ENCODE assay signal across 8 mouse cellular contexts in genomic region chr14:60513560-60513959, GRCm38 (mm10).
A peak's percentile ranks its signal among the peaks of the same experiment; 100 is the strongest.
DNase-seq lines count a peak whose midpoint lies in the region; TF ChIP-seq lines count a peak whose summit lies in the region.
"Had no signal": no experiment of that assay in that cellular context is flagged by ENCODE, and none has a peak within 500 bp of the region (broad histone marks: within the 10 kb centered on the region; RNA-seq: fewer than 3 reads in every experiment).

No protein-coding gene starts in this region.

- H3K9ac ChIP-seq in ES-E14 (ENCODE audit: insufficient read depth, low read depth, low read length, poor library complexity, severe bottlenecking): no peak overlapping the region
- H3K9ac ChIP-seq: limb, embryonic 13.5 days had no signal

- H3K4me3 ChIP-seq in ES-E14 (ENCODE audit: insufficient read depth in 1 of 2, low read depth in 1 of 2, low read length in 2 of 2, poor library complexity in 1 of 2, severe bottlenecking in 1 of 2): no peak overlapping the region
- H3K4me3 ChIP-seq: limb, embryonic 13.5 days had no signal

- H3K27ac ChIP-seq in ES-E14 (ENCODE audit: insufficient read depth, low read depth, low read length, poor library complexity, severe bottlenecking): no peak overlapping the region
- H3K27ac ChIP-seq: limb, embryonic 13.5 days had no signal

- no peaks in the 10 kb centered on the region for H3K9me3 ChIP-seq in ES-E14 (ENCODE audit: control insufficient read depth, insufficient read depth, low read depth, low read length)
- H3K9me3 ChIP-seq: limb, embryonic 13.5 days had no signal

- no peaks in the 10 kb centered on the region for H3K4me1 ChIP-seq in ES-E14 (ENCODE audit: control insufficient read depth in 2 of 2, insufficient read depth in 2 of 2, low read length in 2 of 2, poor library complexity in 1 of 2)

- peak; percentile 71; the same call in 1 of the 2 replicates for TF ChIP-seq CTCF in brain, embryonic 14.5 days (IDR thresholded peaks at IDR 0.05; ENCODE audit: borderline replicate concordance, extremely low read depth, insufficient read depth, insufficient read length)

- no peaks in the 10 kb centered on the region for H3K36me3 ChIP-seq in ES-E14 (ENCODE audit: control insufficient read depth, insufficient read depth, low read length, poor library complexity, severe bottlenecking)
- H3K36me3 ChIP-seq: limb, embryonic 13.5 days had no signal

- DNase-seq in layer of hippocampus, postnatal 10 days (ENCODE audit: low spot score in 2 of 2): peak; percentile 36 to 52
- DNase-seq in layer of hippocampus, adult 9-11 months: no peak
- DNase-seq in ES-E14 (ENCODE audit: low read depth, low spot score): peak; percentile 51
- DNase-seq in brain, embryonic 14.5 days (ENCODE audit: low read depth): peak; percentile 80
- DNase-seq in induced T-regulatory cell, adult 2 months (ENCODE audit: low read depth): peak; percentile 74
- peak; percentile 77 for DNase-seq in retina, embryonic 14.5 days (ENCODE audit: low spot score)
- no peak for DNase-seq in adrenal gland, postnatal 25 days

- in situ Hi-C loops in ES-E14 (cut with MboI; ENCODE audit: low sequenced_read_pairs in 2 of 2, unreplicated experiment in 2 of 2): loop anchor here (10.0 to 25.0 kb wide), 2 partner anchors 181 to 574 kb away; no protein-coding TSS in a partner anchor

- no peak for TF ChIP-seq POLR2A in brain, embryonic 14.5 days (IDR thresholded peaks at IDR 0.05; ENCODE audit: borderline replicate concordance, extremely low read depth, insufficient read depth, insufficient read length, poor library complexity, severe bottlenecking)

TF ChIP-seq in ES-E14, 5 proteins besides CTCF, POLR2A, EP300 and RAD21:
- TF ChIP-seq ZC3H11A (IDR thresholded peaks at IDR 0.05; ENCODE audit: borderline replicate concordance, low read depth, low read length) (peak; percentile 40; the same call in 1 of the 2 replicates), ZNF384 (IDR thresholded peaks at IDR 0.05; ENCODE audit: low read depth, low read length) (no peak)

Comparison
In these comparisons a context has a peak if more than half of its experiments do, and no peak if none do; other contexts are left out.
1. DNase-seq: peak in layer of hippocampus, postnatal 10 days (2 of 2), ES-E14 (single experiment), brain, embryonic 14.5 days (single experiment), induced T-regulatory cell, adult 2 months (single experiment) and retina, embryonic 14.5 days (single experiment); none in layer of hippocampus, adult 9-11 months (single experiment) and adrenal gland, postnatal 25 days (single experiment).